Mouse (Mus musculus) cerebellum, adult 11-12 months (tissue): Measurements from ENCODE around the gene Grin1.
A peak's percentile ranks its signal among the peaks of the same experiment; 100 is the strongest.

ENCODE experiments used
- DNase-seq: peaks from one replicate; pipeline ENCODE4 v3.0.0; 2022

The Grin1 gene

DNA sequence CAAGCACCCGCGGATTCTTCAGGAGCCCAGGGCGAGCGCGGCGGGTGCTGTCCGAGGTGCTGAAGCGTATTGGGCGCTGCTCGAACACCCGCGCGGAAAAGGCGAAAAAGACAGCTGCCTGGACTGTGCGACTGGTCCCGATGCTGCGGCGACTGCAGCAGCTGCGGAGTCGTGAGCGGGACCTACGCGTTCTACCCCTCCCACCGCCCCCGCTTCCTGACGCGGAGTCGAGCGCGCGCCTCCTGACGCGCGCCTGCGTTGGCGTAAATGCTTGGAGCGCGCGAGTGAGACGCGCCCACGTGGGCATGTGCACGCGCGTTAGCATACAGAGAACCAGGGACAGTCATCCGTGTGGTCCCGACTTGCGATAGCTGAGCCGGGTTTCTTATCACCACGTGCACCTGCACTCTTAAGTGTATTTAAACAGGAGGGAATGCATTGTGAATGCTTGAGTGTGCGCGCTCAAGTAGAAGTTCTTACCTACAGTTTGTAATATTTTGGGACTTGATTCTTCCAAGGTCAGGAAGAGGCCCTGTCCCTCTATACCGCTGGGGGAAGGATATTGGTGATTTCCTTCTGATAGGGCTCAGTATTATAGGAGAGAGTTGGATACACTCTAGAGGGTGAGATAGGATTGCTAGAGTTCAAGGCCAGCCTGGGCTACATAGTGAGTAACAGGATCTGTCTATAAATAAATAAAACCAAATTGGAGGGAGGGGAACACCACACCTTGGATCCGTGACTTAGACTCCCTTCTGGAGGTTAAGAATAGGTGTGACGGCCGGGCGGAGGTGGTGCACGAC lies at the start of gene Grin1:
Gene Grin1 (minus strand): TSS at position 217 of the 803 bp plus-strand sequence.
- peak; percentile 90 for DNase-seq

DNA sequence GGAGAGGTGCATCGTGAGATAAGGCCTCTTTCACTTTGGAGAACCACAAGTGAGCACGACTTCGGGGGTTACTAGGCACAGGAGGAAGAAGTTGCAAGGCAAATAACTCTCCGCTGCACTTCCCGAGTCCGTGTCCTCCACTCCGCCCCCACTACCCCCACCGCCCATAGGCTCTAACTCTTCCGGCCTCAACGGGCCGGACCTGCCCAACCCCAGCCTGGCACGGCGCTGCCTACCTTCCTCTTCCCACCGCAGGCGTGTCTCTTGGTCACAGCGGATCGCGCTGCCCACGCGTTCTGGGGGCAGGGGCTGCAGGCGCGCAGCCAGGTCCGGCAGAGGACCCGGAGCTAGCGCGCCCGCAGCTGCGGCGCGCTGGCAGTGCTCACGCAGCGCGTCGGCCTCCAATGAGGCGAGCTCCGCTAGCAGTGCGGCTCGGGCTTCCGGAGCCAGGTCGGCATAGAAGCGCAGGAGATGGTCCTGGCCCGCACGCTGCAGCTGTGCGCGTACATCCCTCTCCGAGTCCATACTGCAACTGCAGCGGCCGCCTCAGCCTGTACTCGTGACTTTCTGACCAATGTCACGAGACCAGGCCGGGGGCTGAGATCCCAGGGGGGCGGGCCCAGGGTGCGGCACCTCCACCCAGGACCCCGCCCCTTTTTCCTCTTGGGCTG lies 46.2 kb upstream of the Grin1 start, which contains the start of gene Uap1l1:
Gene Uap1l1 (minus strand): TSS at position 592 of the 671 bp plus-strand sequence.
- peak; percentile 55 for DNase-seq

DNA sequence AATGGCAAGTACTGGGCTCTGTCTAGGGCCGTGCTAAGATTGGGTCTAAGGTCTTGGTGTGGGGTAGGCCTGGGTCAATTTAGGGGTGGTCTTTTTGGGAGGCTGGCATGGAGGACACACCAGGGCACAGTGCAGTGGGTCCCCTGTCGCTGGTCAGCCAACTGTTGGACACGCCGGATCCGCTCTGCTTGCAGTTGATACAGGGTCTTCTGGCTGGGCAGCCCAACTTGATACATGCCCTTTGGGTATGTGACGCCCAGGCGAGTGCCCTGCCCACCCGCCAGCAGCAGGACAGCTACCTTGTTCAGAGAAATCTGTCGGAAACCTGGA lies 45.7 kb upstream of the Grin1 start:
- no peak for DNase-seq

DNA sequence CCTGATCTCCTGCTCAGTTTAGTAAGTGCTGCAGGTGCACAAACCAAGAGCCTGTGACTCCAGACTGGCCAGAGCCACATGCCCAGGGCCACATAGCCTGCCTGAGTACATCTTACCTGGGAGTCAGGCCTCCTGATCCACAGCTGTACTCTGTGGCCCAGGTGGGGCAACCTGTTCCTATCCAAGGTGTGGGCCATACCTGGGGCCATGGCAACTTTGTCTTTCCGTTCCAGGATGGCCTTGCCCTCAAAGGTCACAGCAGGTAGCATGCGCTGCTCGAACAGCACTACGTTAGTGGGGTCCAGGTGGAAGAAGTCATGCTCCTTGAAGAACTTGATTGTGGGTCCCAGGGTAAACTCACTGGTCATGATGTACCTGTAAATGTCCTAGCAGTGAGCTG lies 45.3 kb upstream of the Grin1 start:
- DNase-seq = no peak

DNA sequence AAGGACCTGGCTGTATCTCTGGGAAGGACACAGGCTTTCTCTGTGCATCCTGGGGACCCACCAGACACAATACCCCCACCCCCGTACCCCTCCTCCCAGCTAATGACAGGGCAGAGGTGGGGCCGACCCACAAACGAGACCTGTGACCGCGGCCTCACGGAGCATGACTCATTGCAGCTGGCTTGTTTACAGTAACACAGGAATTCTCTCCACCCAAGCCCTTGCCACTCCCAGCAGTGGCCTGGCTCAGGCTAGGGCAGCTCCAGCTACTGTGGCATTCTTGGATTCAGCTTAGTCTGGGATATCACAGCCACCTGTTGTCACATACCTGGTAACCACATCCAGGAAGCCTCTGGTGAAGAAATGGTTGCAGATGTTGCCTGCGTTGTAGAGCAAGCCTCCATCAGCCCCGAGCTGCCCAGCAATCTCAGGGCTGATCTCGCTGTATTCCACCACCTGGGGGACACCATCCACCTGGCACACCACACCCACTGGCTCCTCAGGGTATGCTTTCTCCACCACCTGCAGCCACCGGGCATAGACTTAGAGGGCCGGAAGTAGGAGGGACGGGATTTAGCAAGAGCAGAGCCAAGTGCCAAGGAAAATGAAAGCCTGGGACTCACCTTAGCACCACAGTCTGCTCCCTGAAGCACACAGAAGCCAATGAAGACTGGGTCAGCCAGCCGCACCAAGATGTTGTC lies 44.6 kb upstream of the Grin1 start:
- no peak for DNase-seq

DNA sequence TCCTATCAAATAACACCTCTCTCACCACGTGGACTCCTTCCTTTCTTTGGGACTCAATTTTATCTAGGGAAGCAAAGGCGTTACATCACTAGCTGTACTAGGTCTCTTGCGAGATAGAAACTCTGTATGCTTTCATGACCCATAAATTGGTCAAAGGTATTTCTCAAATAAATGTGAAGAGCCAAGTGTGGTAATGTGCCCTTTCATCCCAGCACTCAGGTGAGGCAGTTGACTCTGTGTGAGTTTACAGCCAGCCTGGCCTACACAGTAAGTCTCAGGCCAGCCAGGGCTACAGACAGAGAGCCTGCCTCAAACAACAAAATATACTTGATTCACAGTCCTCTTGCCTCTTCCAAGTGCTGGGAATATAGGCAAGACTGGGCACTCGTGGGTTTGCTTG lies 40.9 kb upstream of the Grin1 start:
- no peak for DNase-seq

DNA sequence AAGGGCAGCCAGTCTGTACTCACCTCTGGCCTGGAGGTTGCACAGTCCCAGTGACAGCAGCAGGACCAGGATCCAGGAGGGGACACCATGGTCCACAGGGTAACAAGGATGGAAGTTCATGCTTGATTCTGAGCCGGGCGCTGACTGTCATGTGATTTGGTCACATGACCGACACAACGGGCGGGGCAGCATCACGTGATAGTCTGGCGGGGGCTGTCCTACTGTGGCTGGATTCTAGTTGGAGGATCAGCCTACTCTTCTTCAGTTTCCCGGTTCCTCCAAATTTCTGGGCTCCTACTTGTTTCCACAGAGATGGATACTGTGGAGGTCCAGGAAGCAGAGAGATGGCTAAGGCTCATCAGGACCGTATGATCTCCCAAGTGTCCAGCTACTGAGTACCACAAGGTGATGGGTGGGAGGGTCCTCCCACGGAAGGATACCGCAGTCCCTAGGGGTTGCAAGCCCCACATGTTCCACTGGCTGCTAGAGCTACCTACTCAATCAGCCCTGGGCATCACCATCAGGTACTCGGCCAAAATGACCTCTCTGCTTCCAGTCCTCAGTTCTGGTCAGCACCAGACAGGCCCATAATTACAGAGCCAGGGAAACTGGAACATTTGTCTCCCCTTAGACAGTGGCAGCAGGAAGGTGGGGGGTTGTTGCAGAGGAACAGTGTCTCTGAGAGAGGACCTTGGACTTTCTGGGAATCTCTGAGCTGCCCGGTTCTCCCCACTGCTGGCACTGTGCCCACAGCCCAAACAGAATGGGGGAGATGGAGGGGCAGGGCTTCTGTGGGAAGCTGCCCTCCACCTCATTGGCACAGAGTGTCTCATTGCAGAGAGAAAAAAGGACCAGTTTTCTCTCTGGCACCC lies 37.5 kb upstream of the Grin1 start, which contains the start of gene Dpp7:
Gene Dpp7 (minus strand): TSS at position 152 of the 872 bp plus-strand sequence.
- peak; percentile 84 for DNase-seq

DNA sequence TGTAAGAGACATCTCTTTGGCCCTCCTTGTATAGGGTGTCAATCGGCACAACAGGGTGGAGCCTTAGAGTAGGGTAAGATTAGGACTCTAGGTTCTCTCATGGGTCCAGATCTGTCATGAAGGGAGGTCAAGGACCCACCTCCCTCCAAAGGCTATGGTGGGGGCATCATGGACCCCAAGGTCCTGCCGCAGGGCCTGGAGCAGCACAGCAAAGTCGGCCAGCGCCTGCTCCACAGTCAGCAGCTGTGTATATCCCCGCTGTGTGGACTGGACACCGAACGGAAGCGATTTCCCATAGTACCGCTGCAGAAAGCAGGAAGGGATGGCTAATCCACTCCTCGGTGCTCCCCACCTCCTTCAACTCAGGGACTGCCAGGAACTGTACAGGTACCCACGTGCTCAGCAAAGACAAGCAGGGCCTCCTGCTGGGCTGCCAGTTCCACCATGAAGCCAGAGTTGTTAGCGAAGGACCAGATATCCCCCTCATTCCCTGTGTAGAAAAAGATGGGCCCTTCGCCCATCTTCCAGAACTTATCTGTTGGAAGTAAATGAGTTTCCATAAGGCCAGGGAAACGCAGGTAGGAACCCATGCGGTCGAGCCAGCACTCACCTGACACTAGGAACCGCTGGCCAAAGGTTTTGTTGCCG lies 36.6 kb upstream of the Grin1 start:
- no peak for DNase-seq

DNA sequence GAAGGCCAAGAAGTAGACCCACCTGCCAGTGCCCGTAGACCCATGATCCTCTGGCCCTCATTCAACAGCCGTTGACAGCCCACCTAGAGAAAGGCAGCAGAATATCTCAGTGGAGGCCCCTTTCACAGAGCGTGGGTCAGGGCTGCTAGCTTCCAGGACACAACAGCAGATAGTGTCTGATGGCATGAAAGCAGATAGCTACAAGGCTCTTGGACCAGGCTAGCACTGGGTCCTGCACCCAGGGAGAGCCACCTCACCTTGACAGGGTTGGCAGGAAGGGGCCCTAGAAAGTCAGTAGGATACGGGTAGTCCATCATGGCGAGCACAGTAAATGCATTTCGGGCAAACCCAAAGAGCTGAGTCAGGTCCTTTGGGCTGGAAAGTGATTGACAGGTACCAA lies 35.2 kb upstream of the Grin1 start:
- DNase-seq = no peak

DNA sequence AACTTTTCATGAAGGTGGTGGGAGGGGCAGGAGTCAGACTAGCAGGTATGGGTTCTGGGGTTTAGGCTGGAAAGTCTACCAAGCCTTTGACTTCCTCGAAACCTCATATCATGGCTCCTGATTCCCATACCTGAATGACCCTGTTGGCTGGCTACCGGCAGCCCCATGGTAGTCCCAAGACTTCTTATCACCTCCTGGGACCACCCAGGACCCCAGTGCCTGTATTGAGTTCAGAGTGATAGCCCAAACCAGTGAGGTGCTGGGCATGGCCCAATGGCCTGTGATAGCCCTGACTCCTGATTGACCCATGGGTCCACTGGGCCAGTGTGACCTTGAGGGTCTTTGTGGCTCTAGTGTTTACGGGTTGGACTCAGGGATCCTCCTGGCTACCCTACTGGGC lies 31.7 kb upstream of the Grin1 start:
- no peak for DNase-seq

DNA sequence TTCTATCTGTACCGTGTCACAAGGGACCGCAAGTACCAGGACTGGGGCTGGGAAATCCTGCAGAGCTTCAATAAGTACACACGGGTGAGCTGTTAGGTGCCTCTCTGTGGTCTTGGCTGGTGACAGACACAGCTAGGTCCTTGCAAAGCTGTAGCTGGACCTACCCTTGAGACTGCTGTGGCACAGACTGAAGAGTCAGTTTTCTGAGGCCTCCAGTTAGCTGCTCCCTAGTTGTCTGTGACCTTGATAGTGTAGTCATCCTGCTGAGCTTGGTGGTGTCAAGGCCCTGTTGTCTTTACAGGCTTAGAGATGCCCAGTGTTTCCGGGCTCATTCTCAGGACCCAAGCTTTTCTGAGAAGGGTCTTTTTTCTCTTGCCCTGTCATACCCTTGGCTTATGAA lies 30.5 kb upstream of the Grin1 start:
- DNase-seq = no peak

DNA sequence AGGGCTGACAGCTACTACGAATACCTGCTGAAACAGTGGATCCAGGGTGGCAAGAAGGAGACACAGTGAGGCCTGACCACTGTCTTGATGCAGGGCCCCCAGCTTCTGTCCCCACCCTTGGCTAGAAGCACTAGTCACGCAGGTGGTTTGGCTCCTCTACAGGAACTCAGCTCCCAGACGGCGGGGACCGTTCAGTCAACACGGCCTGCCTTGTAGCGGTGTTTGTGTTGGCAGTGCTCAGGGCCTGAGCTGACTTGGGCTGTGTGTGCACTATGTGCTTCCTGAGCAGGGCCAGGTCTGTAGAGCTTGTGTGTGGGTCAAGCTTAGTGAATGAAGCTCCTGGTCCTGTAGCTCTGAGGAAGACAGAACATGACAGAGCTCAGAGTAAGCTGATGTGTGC lies 29.2 kb upstream of the Grin1 start:
- no peak for DNase-seq

DNA sequence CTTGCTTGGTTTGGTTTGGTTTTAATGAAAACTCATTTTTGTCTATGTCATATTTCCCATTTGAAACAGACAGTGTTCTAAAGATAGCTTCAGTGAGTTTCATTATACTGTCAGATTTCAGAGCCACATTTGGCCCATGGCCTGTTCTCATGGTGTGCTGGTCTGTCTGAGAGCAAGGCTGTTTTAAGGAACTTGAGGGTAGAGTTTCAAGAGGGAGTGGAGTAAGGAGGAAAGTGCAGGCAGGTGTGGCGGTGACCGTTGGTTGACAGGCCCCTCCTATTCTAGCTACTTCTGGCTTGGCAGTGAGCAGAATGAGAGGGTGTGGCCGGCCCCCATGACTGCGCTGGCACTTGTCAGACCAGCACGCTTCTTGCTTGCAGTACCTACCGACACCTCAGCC lies 19.3 kb upstream of the Grin1 start:
- no peak for DNase-seq

DNA sequence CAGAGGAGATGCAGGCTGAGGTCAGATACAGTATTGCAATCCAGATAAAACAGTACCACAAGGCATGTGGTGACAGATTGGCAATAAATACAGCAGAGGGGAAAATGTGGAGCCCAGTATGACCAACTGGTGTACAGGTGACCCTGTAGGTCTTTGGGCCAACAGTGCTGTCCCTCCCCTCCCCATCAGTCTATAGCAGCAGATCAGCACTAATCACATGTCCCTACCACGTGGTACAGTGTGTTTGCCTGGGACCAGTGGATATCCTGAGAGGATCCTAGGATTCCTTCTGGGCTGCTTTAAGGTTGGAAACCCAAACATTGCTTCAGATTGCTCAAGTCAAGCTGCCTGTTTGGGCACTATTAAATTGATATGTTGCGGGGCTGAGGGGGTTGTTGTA lies 14.6 kb upstream of the Grin1 start:
- no peak for DNase-seq

DNA sequence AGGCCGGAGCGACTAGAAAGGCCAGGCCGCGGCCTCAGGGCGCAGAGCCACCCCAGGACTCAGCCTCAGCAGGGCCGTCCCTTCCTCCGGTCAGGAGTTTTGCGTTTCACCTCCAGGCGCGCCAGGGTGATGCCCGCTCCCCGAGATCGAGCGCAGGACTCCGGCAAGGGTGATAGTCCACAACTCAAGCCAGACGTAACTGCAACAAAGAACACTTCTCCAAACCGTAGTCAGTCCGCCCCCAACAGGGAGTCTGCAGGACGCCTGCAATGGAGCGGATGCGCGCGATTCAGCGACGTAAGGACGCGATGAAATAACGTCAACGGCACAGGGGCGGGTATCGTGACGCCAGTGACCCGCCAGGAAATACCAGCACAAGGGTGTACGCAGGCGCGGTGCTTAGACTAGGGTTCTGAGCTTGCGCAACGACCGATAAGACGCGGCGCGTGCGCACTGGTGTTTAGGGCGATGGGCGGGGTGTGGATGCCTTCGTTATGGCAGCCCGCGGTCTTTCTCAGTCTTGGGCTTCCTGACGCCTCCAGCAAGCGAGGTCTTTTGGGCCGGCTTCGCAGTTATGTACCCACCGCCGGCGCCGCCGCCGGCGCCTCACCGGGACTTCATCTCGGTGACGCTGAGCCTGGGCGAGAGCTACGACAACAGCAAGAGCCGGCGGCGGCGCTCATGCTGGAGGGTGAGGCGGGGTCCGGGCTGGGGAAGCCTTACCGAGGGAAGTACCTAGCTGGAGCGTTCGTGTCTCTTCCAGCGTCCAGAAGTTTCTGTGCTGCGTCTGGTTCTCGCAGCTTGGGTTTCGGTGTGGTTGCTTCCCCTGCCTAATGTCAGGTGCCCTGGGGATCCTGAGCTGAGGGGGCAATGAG lies 13.5 kb upstream of the Grin1 start, which contains the start of gene Man1b1:
Gene Man1b1 (plus strand): TSS at position 53 of the 875 bp plus-strand sequence.
- peak; percentile 99 for DNase-seq

DNA sequence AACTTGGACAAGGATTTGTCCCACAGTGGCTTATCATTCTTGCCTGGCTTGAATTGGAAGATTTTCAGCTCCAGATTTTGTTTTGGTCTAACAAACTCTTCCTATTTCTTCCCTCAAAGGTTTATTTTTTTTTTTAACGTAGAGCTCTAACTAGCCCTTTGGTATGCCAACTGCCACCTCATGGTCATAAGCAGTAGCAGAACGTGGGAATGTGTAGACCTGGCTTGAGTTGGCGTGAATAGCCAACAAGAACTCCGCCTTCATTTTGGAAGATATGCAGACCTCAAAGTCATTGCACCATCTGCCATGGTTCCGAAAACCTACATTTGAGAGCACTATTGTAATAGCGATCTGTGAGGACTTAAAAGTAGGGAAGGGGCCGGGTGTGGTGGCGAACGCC lies 12.5 kb upstream of the Grin1 start:
- no peak for DNase-seq

DNA sequence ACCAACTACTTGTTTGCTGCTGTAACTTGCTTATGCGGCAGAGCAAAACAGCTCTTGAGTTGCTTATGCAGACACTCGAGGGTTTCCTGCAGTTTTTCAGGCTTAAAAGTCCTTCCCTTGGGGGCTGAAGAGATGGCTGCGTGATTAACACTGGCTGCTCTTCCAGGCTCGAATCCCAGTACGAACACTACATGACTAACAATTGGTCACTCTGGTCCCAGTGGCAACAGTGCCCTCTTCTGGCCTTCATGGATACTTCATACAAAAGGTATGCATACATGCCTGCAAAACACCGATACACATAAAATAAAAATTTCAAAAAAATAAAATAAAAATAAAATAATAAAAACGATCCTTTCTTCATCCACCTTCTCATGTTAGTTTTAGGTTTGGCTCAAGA lies 9.5 kb upstream of the Grin1 start:
- no peak for DNase-seq

DNA sequence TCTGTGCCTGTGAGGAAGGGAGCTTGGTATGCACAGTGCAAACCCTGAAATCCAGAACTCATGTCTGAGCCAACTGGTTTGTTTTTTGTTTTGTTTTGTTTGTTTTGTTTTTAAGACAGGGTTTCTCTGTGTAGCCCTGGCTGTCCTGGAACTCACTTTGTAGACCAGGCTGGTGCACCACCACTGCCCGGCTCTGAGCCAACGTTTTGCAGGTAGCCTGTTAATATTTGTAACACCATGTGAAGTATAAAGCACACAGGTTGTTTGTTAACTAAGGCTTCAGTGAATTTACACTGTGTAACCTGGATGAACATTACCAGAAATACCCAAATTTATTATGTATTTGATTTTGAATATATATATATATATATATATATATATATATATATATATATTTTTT lies 7.0 kb upstream of the Grin1 start:
- no peak for DNase-seq

DNA sequence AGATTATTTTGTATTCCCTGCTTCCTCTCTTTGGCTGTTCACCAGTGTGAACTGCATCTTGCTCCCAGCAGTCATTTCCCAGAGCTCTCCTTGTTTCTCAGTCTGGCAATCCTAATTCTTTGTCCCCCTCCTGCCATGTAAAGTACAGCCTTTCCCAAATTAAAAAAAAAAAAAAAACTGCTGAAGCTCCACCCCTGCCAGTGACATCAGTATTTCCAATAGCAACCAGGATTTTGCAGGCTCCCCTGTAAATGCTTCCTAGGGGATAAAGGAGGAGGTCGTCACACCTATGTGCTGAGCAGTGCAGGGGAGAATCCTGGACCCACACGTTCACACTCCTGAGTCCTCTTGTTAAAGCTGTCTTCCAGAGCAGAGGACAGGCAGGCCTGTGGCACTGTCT lies 1.1 kb upstream of the Grin1 start:
- no peak for DNase-seq

DNA sequence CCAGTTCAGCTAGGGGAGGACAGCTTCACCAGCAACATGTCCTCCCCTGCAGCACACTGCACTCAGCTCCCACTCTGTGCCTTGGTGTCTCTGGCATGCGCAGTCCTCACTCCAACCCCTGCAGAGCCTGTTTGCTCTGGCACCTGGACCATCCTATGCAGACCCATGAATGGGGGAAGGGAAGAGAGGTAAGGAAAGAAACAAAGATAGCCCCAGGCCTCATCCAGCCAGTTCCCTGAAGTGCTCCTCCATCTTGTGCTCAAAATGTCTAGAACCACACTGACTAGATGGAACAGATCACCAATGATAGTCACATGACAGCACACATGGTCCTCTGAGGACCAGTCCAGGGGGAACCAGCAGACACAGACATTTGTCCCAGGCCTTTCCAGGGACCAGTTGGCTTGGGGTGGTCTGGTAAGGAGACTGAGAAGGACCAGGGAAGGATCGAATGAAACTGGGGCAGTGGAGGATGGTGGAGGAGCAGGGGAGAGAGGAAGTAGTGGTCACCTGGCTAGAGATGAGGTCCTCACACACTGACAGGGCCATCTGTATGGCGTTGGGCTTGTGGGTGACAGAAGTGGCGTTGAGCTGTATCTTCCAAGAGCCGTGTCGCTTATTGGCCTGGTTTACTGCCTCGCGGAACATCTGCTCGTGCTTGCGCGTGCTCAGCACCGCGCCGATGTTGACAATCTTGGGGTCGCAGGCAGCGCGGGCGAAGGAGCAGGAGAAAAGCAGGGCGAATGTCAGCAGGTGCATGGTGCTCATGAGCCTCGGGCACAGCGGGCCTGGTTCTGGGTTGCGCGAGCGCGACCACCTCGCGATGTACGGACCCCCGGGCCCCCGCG lies 644 bp downstream of the Grin1 start:
- peak; percentile 77 for DNase-seq
